Mouse (Mus musculus): ENCODE data around the gene Sfrp2. TPM values are rescaled to one million over a fixed set of nuclear protein-coding genes. Genes with fewer than 3 reads are reported as not detected.

Gene Sfrp2
- total RNA-seq, 2 experiments from 2014 or later = not detected

Other genes starting within 250 kb of the Sfrp2 start
- gene Tlr2, start 75.4 kb downstream of the Sfrp2 start, total RNA-seq (2015) = 48.9 and 62.5 TPM in 2 replicates
- 48.9 and 57.0 TPM in 2 replicates for gene Tlr2, start 75.4 kb downstream of the Sfrp2 start, total RNA-seq (2017)

All from megakaryocyte, adult 5-6 weeks (primary cell).